Mouse (Mus musculus) hindbrain, embryonic 12.5 days (tissue): Measurements from ENCODE around the gene C1qtnf9. TPM values are rescaled to one million over a fixed set of nuclear protein-coding genes. Genes with fewer than 3 reads are reported as not detected.
A peak's percentile ranks its signal among the peaks of the same experiment; 100 is the strongest.

Experiments
- ATAC-seq: fragments of 200-750 bp; cut with Nextera tagmentation; 2 replicates; pipeline ENCODE4 v1.8.0; 2017; ENCODE audit warnings: moderate TSS enrichment; ENCODE audit not compliant: low FRiP score
- H3K27ac ChIP-seq: fragments of 300-500 bp; sonication (generic); 2 replicates; pipeline ENCODE4 v1.5.1; 2016; ENCODE audit warnings: mild to moderate bottlenecking
- H3K27me3 ChIP-seq: fragments of 300-500 bp; sonication (generic); 2 replicates; pipeline ENCODE4 v1.6.1; 2016; ENCODE audit warnings: mild to moderate bottlenecking
- H3K36me3 ChIP-seq: fragments of 300-500 bp; sonication (generic); 2 replicates; pipeline ENCODE4 v1.6.1; 2016; ENCODE audit warnings: mild to moderate bottlenecking
- H3K4me1 ChIP-seq: fragments of 300-500 bp; sonication (generic); 2 replicates; pipeline ENCODE4 v1.6.1; 2016
- H3K4me2 ChIP-seq: fragments of 300-500 bp; sonication (generic); replicated peaks from 2 replicates; pipeline ENCODE4 v1.6.1; 2016; ENCODE audit warnings: mild to moderate bottlenecking
- H3K4me3 ChIP-seq: fragments of 300-500 bp; sonication (generic); 2 replicates; pipeline ENCODE4 v1.5.1; 2016; ENCODE audit warnings: mild to moderate bottlenecking
- H3K9ac ChIP-seq: fragments of 300-500 bp; sonication (generic); 2 replicates; pipeline ENCODE4 v1.6.1; 2016; ENCODE audit warnings: mild to moderate bottlenecking, moderate library complexity
- H3K9me3 ChIP-seq: fragments of 300-500 bp; sonication (generic); replicated peaks from 2 replicates; pipeline ENCODE4 v1.6.1; 2016; ENCODE audit warnings: mild to moderate bottlenecking
- WGBS: fragments of 180-500 bp; shearing (Covaris S2); methylation state at CpG from one replicate; pipeline ENCODE4 v1.1.7; 2016; 5-methylcytosine and 5-hydroxymethylcytosine counted together
- polyA plus RNA-seq: library from polyadenylated mRNA; unstranded; fragments of >200 nt; fragmentation: Nextera tagmentation; extraction: Ambion mirVana; gene quantifications from 2 replicates; pipeline ENCODE4 v1.2.1, GENCODE M21; 2016

Gene C1qtnf9
- 0.20 and 0.43 TPM in 2 replicates for polyA plus RNA-seq

DNA sequence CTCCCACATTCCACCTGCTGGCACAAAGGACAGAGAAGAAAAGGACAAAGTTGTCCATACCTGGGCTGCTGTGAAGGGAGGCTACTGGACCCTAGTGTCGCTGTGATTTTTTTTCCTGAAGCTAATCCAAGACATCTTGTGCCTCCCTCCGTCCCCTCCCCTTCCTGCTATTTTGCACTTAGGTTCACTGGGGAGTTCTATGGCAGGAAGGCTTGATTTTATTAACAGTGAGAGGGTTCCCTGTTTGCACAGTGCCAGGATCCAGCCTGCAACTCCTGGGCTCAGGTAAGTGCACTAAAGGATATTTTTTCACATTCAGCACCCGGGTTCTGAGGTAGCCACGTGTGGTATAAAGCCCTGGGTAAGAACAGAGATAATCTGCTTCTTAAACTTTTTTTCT, at the start of gene C1qtnf9:
TSS of gene C1qtnf9 (plus strand) at position 251 of the 400 bp plus-strand sequence.
- Histone ChIP-seq H3K4me2 (no peak within 1 kb of the TSS), H3K9me3 (no peaks in the 10 kb centered on the region), H3K36me3 (no peaks in the 10 kb centered on the region; the same call in 1 of the 2 replicates), H3K27ac (no peak within 1 kb of the TSS), H3K27me3 (no peaks in the 10 kb centered on the region), H3K4me1 (no peaks in the 10 kb centered on the region), H3K4me3 (no peak within 1 kb of the TSS), H3K9ac (no peak within 1 kb of the TSS)
- 69% methylated on average over 4 of the region's 4 CpGs for WGBS
- ATAC-seq = no peak

DNA sequence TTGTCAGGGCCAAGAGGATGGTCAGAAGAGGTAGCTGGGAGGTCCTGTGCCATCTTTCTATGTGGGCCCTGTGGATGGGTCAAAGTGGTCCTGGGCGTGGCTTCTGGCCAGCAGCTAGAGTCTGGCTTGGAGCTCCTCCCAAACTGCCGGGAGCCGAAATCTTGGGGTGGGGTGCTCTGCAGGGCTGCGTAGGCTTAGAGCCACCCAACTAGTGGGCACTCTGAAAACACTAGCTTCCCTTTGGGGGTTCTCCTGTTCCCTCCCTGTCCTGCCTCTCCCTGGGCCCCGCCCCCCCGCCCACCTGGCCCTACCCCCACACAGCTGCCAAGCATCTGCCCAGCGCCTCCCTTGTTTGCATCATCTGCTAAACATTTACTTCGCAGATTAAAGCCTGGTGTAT, 46.6 kb upstream of the C1qtnf9 start:
- Histone ChIP-seq H3K4me2 (no peak overlapping the region), H3K9ac (no peak overlapping the region), H3K4me3 (no peak overlapping the region), H3K4me1 (peaks cover 2% of the 10 kb centered on the region; the same call in 1 of the 2 replicates), H3K9me3 (no peaks in the 10 kb centered on the region), H3K36me3 (no peaks in the 10 kb centered on the region), H3K27ac (no peak overlapping the region), H3K27me3 (no peaks in the 10 kb centered on the region)
- 59% methylated on average over 7 of the region's 8 CpGs for WGBS
- ATAC-seq = no peak

- Histone ChIP-seq H3K4me1 (peaks cover 2% of the 10 kb centered on the region; the same call in 1 of the 2 replicates), H3K9ac (no peak overlapping the region), H3K9me3 (no peaks in the 10 kb centered on the region), H3K27ac (no peak overlapping the region), H3K4me3 (no peak overlapping the region), H3K4me2 (no peak overlapping the region), H3K27me3 (no peaks in the 10 kb centered on the region), H3K36me3 (no peaks in the 10 kb centered on the region)
- no peak for ATAC-seq
- WGBS = 75% methylated on average over 3 of the region's 3 CpGs
Measured at GRCm38 (mm10) chr14:60721938-60722337, 46.0 kb upstream of the C1qtnf9 start.

GRCm38 (mm10) chr14:60726091-60726490, 41.8 kb upstream of the C1qtnf9 start:
- Histone ChIP-seq H3K36me3 (no peaks in the 10 kb centered on the region), H3K27ac (no peak overlapping the region), H3K4me2 (no peak overlapping the region), H3K9ac (no peak overlapping the region), H3K4me1 (peaks cover 2% of the 10 kb centered on the region; the same call in 1 of the 2 replicates), H3K4me3 (no peak overlapping the region), H3K27me3 (no peaks in the 10 kb centered on the region), H3K9me3 (no peaks in the 10 kb centered on the region)
- 80% methylated on average over 6 of the region's 6 CpGs for WGBS
- ATAC-seq = no peak

GRCm38 (mm10) chr14:60727130-60727529, 40.8 kb upstream of the C1qtnf9 start:
- no peak overlapping the region for H3K27ac ChIP-seq
- H3K36me3 ChIP-seq = no peaks in the 10 kb centered on the region
- no peak overlapping the region for H3K4me2 ChIP-seq
- no peak for ATAC-seq
- no peak overlapping the region for H3K4me3 ChIP-seq
- H3K27me3 ChIP-seq = no peaks in the 10 kb centered on the region
- no peaks in the 10 kb centered on the region for H3K9me3 ChIP-seq
- no peak overlapping the region for H3K9ac ChIP-seq
- H3K4me1 ChIP-seq = peaks cover 2% of the 10 kb centered on the region
- WGBS = 72% methylated on average over 4 of the region's 4 CpGs

DNA sequence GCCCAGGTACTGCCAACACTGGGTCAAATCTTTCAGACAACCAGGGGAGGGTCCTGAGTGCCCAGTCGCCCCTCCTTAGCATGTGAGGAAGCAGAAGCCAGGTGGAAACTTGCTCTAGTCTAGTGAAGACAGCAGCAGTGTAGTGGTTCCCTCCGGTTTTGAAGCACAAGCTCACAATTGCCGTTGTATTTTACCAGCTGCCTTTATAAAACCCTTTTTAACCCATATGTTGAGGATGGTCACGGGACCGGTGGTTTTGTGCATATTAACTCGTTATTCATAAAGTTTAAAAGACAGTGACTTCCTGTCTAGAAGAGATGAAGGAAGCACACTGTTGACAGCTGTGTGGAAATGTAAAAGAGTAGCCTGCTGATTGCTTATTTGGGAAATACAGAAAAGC, 35.9 kb upstream of the C1qtnf9 start:
- 64% methylated on average over 6 of the region's 6 CpGs for WGBS
- Histone ChIP-seq H3K9ac (no peak overlapping the region), H3K9me3 (no peaks in the 10 kb centered on the region), H3K27ac (no peak overlapping the region), H3K4me1 (peaks cover 35% of the 10 kb centered on the region), H3K27me3 (no peaks in the 10 kb centered on the region), H3K4me2 (no peak overlapping the region), H3K36me3 (no peaks in the 10 kb centered on the region), H3K4me3 (no peak overlapping the region)
- ATAC-seq = no peak

DNA sequence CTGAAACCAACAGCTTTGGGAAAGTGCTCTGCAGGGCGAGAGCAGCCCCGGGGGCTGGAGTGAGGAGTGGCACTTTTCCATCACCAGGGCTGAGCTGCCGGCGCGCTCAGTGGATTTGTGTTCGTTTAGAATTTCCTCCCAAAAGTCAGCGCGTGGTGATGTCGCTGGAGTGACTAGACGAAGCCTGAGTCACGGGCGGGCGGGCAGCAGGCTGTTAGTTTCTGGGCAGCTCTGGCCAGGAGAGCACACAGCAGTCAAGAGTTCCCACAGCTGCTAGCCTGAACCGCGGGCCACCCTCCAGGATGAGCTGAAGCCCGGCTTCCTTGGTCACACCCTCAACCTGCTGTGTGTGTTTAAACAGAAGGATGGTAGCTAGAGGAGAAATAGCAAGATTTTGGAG, 35.1 kb upstream of the C1qtnf9 start:
- no peak for ATAC-seq

GRCm38 (mm10) chr14:60733706-60734105, 34.2 kb upstream of the C1qtnf9 start:
- H3K27me3 ChIP-seq = no peaks in the 10 kb centered on the region
- H3K9me3 ChIP-seq = no peaks in the 10 kb centered on the region
- H3K9ac ChIP-seq = no peak overlapping the region
- no peak overlapping the region for H3K4me2 ChIP-seq
- no peak overlapping the region for H3K4me3 ChIP-seq
- no peak overlapping the region for H3K27ac ChIP-seq
- no peak for ATAC-seq
- no peaks in the 10 kb centered on the region for H3K36me3 ChIP-seq
- WGBS = 66% methylated on average over 4 of the region's 4 CpGs
- peaks cover 47% of the 10 kb centered on the region for H3K4me1 ChIP-seq

More for the DNA sequence above, 35.1 kb upstream of the C1qtnf9 start:
- Histone ChIP-seq H3K27me3 (no peaks in the 10 kb centered on the region), H3K36me3 (no peaks in the 10 kb centered on the region), H3K27ac (peak overlapping the region; percentile 24), H3K9ac (0 out of 2 replicates have a peak overlapping the region, but pooled peaks have one; percentile 10), H3K9me3 (no peaks in the 10 kb centered on the region), H3K4me2 (peak overlapping the region; percentile 25), H3K4me1 (peaks cover 39% of the 10 kb centered on the region), H3K4me3 (no peak overlapping the region)
- 23% methylated on average over 16 of the region's 16 CpGs for WGBS

DNA sequence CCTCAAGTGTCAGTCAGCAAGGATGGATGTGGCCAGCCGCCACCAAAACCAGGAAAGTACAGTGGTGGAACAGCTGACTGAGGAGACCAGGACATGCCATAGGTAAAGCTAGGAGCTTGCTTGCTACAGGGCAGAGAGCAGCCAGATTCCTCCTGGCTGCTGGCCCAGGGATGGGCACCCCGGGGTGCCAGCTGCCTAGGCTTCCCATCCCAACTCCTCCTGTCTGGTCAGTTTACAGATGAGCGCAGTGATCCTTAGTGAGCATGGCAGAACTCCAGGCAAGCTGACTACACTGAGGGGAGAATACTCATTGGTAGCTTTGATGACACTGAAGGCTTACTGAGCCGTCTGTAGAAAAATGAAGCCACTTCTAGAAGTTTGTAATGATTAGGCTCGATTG, 32.7 kb upstream of the C1qtnf9 start:
- H3K27me3 ChIP-seq = no peaks in the 10 kb centered on the region
- peaks cover 56% of the 10 kb centered on the region for H3K4me1 ChIP-seq
- 64% methylated on average over 5 of the region's 5 CpGs for WGBS
- no peak overlapping the region for H3K4me3 ChIP-seq
- no peak overlapping the region for H3K4me2 ChIP-seq
- no peak for ATAC-seq
- H3K9ac ChIP-seq = no peak overlapping the region
- no peaks in the 10 kb centered on the region for H3K36me3 ChIP-seq
- H3K9me3 ChIP-seq = no peaks in the 10 kb centered on the region
- H3K27ac ChIP-seq = peak overlapping the region; percentile 32; the same call in 1 of the 2 replicates

DNA sequence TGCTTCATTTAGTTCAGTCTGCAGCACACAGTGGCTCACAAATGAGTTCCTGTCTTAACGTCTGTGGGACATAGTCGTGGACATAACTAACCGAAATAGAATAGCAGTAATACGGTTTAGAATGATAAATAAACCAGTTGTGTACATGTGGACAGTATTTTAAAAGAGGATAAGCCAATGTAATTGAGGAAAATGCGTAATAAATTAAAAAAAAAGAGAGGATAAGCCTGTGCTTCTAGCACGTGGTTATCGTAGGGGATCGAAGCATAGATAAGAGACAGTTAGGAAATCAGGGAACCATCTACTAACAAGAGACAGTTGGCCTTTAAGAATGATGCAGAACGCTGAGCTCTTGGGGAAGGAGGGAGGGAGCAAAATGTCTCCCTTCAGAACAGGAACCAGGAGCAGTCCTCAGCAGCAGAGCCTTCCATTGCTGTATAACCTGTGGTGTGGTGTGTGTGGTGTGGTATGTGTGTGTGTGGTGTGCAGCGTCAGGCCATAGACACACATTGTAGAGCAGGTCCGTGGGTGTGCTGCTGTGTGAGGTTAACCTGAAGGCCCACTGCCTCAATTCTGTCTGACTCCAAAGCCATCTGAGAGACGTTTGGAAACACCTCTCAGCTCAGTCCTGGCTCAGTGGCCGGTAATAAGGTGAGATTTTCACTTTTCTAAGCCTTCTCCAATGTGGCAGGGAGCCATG, 31.9 kb upstream of the C1qtnf9 start:
- Histone ChIP-seq H3K9ac (no peak overlapping the region), H3K27me3 (no peaks in the 10 kb centered on the region), H3K36me3 (no peaks in the 10 kb centered on the region), H3K27ac (peak overlapping the region; percentile 73), H3K4me1 (peaks cover 62% of the 10 kb centered on the region), H3K4me2 (no peak overlapping the region), H3K9me3 (no peaks in the 10 kb centered on the region), H3K4me3 (no peak overlapping the region)
- ATAC-seq = no peak
- WGBS = 60% methylated on average over 13 of the region's 13 CpGs

- Histone ChIP-seq H3K27ac (peak overlapping the region; percentile 73), H3K4me3 (no peak overlapping the region), H3K9ac (no peak overlapping the region), H3K36me3 (no peaks in the 10 kb centered on the region), H3K27me3 (no peaks in the 10 kb centered on the region), H3K4me1 (peaks cover 66% of the 10 kb centered on the region), H3K9me3 (no peaks in the 10 kb centered on the region), H3K4me2 (0 out of 2 replicates have a peak overlapping the region, but pooled peaks have one; percentile 1)
- peak; percentile 53; the same call in 1 of the 2 replicates for ATAC-seq
- 3% methylated on average over 4 of the region's 4 CpGs for WGBS
Measured at GRCm38 (mm10) chr14:60736591-60737192, 31.2 kb upstream of the C1qtnf9 start.

DNA sequence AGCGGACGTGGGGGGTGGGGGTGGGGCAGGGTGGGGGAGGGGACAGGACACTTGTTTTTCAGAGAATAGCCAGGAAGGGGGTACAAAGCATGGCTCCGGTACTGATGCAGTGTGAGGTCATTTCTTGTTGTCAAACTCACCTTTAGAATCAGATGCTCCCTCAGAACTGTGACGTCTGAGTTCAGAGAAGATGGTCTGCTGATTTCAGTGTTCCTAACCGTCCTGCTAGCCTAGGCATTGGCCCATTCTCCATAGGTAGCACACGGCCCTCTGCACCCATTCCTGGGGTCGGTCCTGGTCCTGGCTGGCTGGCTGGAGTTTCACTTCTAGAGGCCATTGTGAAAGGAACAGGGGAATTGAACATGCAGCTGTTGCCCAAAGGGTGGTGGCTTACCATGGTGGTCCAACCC, 30.7 kb upstream of the C1qtnf9 start:
- Histone ChIP-seq H3K9ac (no peak overlapping the region), H3K27ac (peak overlapping the region; percentile 73), H3K4me3 (no peak overlapping the region), H3K4me1 (peaks cover 70% of the 10 kb centered on the region), H3K36me3 (no peaks in the 10 kb centered on the region), H3K4me2 (0 out of 2 replicates have a peak overlapping the region, but pooled peaks have one; percentile 1), H3K27me3 (no peaks in the 10 kb centered on the region), H3K9me3 (no peaks in the 10 kb centered on the region)
- 15% methylated on average over 7 of the region's 7 CpGs for WGBS
- peak; percentile 23; the same call in 1 of the 2 replicates for ATAC-seq
